Mouse (Mus musculus) heart, postnatal 0 days (tissue): Measurements from ENCODE around the gene Theg. TPM values are rescaled to one million over a fixed set of nuclear protein-coding genes. Genes with fewer than 3 reads are reported as not detected.

ENCODE experiments used
- ATAC-seq: fragments of 200-750 bp; cut with Nextera tagmentation; 2 replicates; pipeline ENCODE4 v1.8.0; 2017; ENCODE audit warnings: low read depth, moderate number of reproducible peaks, moderate library complexity; ENCODE audit not compliant: insufficient read depth
- DNase-seq: peaks from one replicate; pipeline ENCODE4 v3.0.0-alpha.2; 2016; ENCODE audit warnings: low spot score
- H3K27ac ChIP-seq: fragments of 300-500 bp; sonication (generic); 2 replicates; pipeline ENCODE4 v1.5.1; 2014; ENCODE audit warnings: low read depth, mild to moderate bottlenecking
- H3K27me3 ChIP-seq: fragments of 300-500 bp; sonication (generic); 2 replicates; pipeline ENCODE4 v1.6.1; 2014; ENCODE audit warnings: low read length, mixed read lengths; ENCODE audit not compliant: control insufficient read depth, insufficient read depth
- H3K36me3 ChIP-seq: fragments of 300-500 bp; sonication (generic); replicated peaks from 2 replicates; pipeline ENCODE4 v1.6.1; 2014; ENCODE audit warnings: low read length, mixed read lengths; ENCODE audit not compliant: control insufficient read depth, insufficient read depth
- H3K4me1 ChIP-seq: fragments of 300-500 bp; sonication (generic); 2 replicates; pipeline ENCODE4 v1.6.1; 2014; ENCODE audit warnings: antibody characterized with exemption; ENCODE audit not compliant: control insufficient read depth, insufficient read depth
- H3K4me2 ChIP-seq: fragments of 300-500 bp; sonication (generic); 2 replicates; pipeline ENCODE4 v1.6.1; 2014; ENCODE audit warnings: low read depth, mild to moderate bottlenecking, low read length, moderate library complexity
- H3K4me3 ChIP-seq: fragments of 300-500 bp; sonication (generic); 2 replicates; pipeline ENCODE4 v1.5.1; 2014; ENCODE audit warnings: low read depth, low read length
- H3K9ac ChIP-seq: fragments of 300-500 bp; sonication (generic); replicated peaks from 2 replicates; pipeline ENCODE4 v1.6.1; 2014; ENCODE audit warnings: low read depth, low read length, mixed read lengths
- H3K9me3 ChIP-seq: fragments of 300-500 bp; sonication (generic); replicated peaks from 2 replicates; pipeline ENCODE4 v1.6.1; 2016; ENCODE audit warnings: low read length; ENCODE audit not compliant: control insufficient read depth
- CTCF ChIP-seq: IDR thresholded peaks from 2 replicates; pipeline ENCODE4 v1.5.1; 2016; ENCODE audit warnings: antibody characterized with exemption, control low read depth, low read depth
- EP300 ChIP-seq: IDR thresholded peaks from 2 replicates; pipeline ENCODE4 v1.6.1; 2016; ENCODE audit warnings: antibody characterized with exemption, low read depth
- WGBS: fragments of 180-500 bp; shearing (Covaris S2); extraction: QIAGEN DNeasy Blood & Tissue Kit; methylation state at CpG from one replicate; pipeline ENCODE4 v1.1.7; 2014; 5-methylcytosine and 5-hydroxymethylcytosine counted together
- polyA plus RNA-seq: library from polyadenylated mRNA; unstranded; fragments of >200 nt; fragmentation: Nextera tagmentation; extraction: Ambion mirVana; gene quantifications from 2 replicates; pipeline ENCODE4 v1.2.1, GENCODE M21; 2015
- total RNA-seq: library from RNA; depleted of rRNA; stranded (reverse); fragments of >200 nt; gene quantifications from 2 replicates; pipeline ENCODE4 v1.2.3, GENCODE M21; 2014; ENCODE audit warnings: low replicate concordance

Theg gene
- total and polyA plus RNA-seq, 2 experiments from 2014 or later: not detected

- DNase-seq: no peak
Measured at GRCm38 (mm10) chr10:79626156-79626555, 39.0 kb upstream of the Theg start.

GRCm38 (mm10) chr10:79625398-79625797, 38.3 kb upstream of the Theg start:
- no peaks in the 10 kb centered on the region for H3K36me3 ChIP-seq
- no peak overlapping the region for H3K27ac ChIP-seq
- WGBS: 72% methylated on average over 9 of the region's 9 CpGs
- no peaks in the 10 kb centered on the region for H3K4me1 ChIP-seq
- no peak overlapping the region for H3K4me3 ChIP-seq
- H3K9me3 ChIP-seq: no peaks in the 10 kb centered on the region
- H3K27me3 ChIP-seq: peaks cover 5% of the 10 kb centered on the region; the same call in 1 of the 2 replicates
- no peak overlapping the region for H3K4me2 ChIP-seq
- H3K9ac ChIP-seq: no peak overlapping the region
- no peak for ATAC-seq
- TF ChIP-seq EP300 (no peak), CTCF (no peak)
- no peak for DNase-seq

More at GRCm38 (mm10) chr10:79626156-79626555, 39.0 kb upstream of the Theg start:
- WGBS: 78% methylated on average over 10 of the region's 10 CpGs
- no peaks in the 10 kb centered on the region for H3K4me1 ChIP-seq
- ATAC-seq: no peak
- H3K4me3 ChIP-seq: no peak overlapping the region
- H3K36me3 ChIP-seq: no peaks in the 10 kb centered on the region
- H3K9me3 ChIP-seq: no peaks in the 10 kb centered on the region
- H3K9ac ChIP-seq: no peak overlapping the region
- H3K27ac ChIP-seq: no peak overlapping the region
- H3K27me3 ChIP-seq: peaks cover 5% of the 10 kb centered on the region; the same call in 1 of the 2 replicates
- TF ChIP-seq CTCF: no peak
- TF ChIP-seq EP300: no peak
- H3K4me2 ChIP-seq: no peak overlapping the region

- H3K36me3 ChIP-seq: no peaks in the 10 kb centered on the region
- H3K27ac ChIP-seq: no peak overlapping the region
- H3K9ac ChIP-seq: no peak overlapping the region
- H3K27me3 ChIP-seq: peaks cover 5% of the 10 kb centered on the region; the same call in 1 of the 2 replicates
- no peak for ATAC-seq
- TF ChIP-seq CTCF (no peak), EP300 (no peak)
- DNase-seq: no peak
- H3K9me3 ChIP-seq: no peaks in the 10 kb centered on the region
- 67% methylated on average over 12 of the region's 12 CpGs for WGBS
- H3K4me3 ChIP-seq: no peak overlapping the region
- no peak overlapping the region for H3K4me2 ChIP-seq
- H3K4me1 ChIP-seq: no peaks in the 10 kb centered on the region
Measured at GRCm38 (mm10) chr10:79623950-79624349, 36.8 kb upstream of the Theg start.

- Histone ChIP-seq H3K9me3 (no peaks in the 10 kb centered on the region), H3K27ac (no peak overlapping the region), H3K36me3 (no peaks in the 10 kb centered on the region), H3K9ac (no peak overlapping the region), H3K27me3 (peaks cover 36% of the 10 kb centered on the region), H3K4me2 (no peak overlapping the region), H3K4me1 (peaks cover 13% of the 10 kb centered on the region; the same call in 1 of the 2 replicates), H3K4me3 (no peak overlapping the region)
- no peak for TF ChIP-seq EP300
- TF ChIP-seq CTCF: no peak
- ATAC-seq (no peak), DNase-seq (no peak)
- WGBS: 83% methylated on average over 5 of the region's 5 CpGs
Measured at GRCm38 (mm10) chr10:79616376-79616775, 29.2 kb upstream of the Theg start.

GRCm38 (mm10) chr10:79615860-79616259, 28.7 kb upstream of the Theg start:
- Histone ChIP-seq H3K4me3 (no peak overlapping the region), H3K4me2 (no peak overlapping the region), H3K36me3 (no peaks in the 10 kb centered on the region), H3K9me3 (no peaks in the 10 kb centered on the region), H3K27me3 (peaks cover 36% of the 10 kb centered on the region), H3K4me1 (peaks cover 13% of the 10 kb centered on the region; the same call in 1 of the 2 replicates), H3K9ac (no peak overlapping the region), H3K27ac (no peak overlapping the region)
- no peak for TF ChIP-seq EP300
- no peak for TF ChIP-seq CTCF
- 17% methylated on average over 8 of the region's 8 CpGs for WGBS
- ATAC-seq (no peak), DNase-seq (no peak)

GRCm38 (mm10) chr10:79614305-79614643, 27.1 kb upstream of the Theg start:
- H3K27ac ChIP-seq: no peak overlapping the region
- H3K36me3 ChIP-seq: no peaks in the 10 kb centered on the region
- H3K9me3 ChIP-seq: no peaks in the 10 kb centered on the region
- no peak overlapping the region for H3K9ac ChIP-seq
- ATAC-seq: no peak
- 69% methylated on average over 1 of the region's 1 CpGs for WGBS
- H3K27me3 ChIP-seq: peaks cover 36% of the 10 kb centered on the region
- peak overlapping the region; percentile 74; the same call in 1 of the 2 replicates for H3K4me2 ChIP-seq
- DNase-seq: no peak
- TF ChIP-seq CTCF (no peak), EP300 (no peak)
- peak overlapping the region; percentile 40 for H3K4me3 ChIP-seq
- peaks cover 13% of the 10 kb centered on the region; the same call in 1 of the 2 replicates for H3K4me1 ChIP-seq
